Mouse (Mus musculus): Measurements from ENCODE around the gene Gm21969.

The Gm21969 gene

GRCm38 (mm10) chr4:139602357-139603244 is at the start of gene Gm21969:
Gm21969 (plus strand) TSS chr4:139603186.
- DNase-seq (ENCODE audit: low read depth) = no peak

GRCm38 (mm10) chr4:139555235-139555634 is 47.8 kb upstream of the Gm21969 start:
- DNase-seq (ENCODE audit: low read depth) = no peak

GRCm38 (mm10) chr4:139555951-139556350 is 47.0 kb upstream of the Gm21969 start:
- DNase-seq (ENCODE audit: low read depth) = no peak

GRCm38 (mm10) chr4:139568361-139568760 is 34.6 kb upstream of the Gm21969 start:
- DNase-seq (ENCODE audit: low read depth) = no peak

- no peak for DNase-seq (ENCODE audit: low read depth)
These were observed 32.2 kb upstream of the Gm21969 start for GRCm38 (mm10) chr4:139570756-139571155.

- DNase-seq (ENCODE audit: low read depth) = no peak
These were observed 30.0 kb upstream of the Gm21969 start for GRCm38 (mm10) chr4:139572928-139573512.

GRCm38 (mm10) chr4:139574156-139574798 is 28.7 kb upstream of the Gm21969 start:
- DNase-seq (ENCODE audit: low read depth) = peak; percentile 98

- no peak for DNase-seq (ENCODE audit: low read depth)
These were observed 27.9 kb upstream of the Gm21969 start for GRCm38 (mm10) chr4:139574799-139575672.

GRCm38 (mm10) chr4:139575673-139576003 is 27.3 kb upstream of the Gm21969 start:
- DNase-seq (ENCODE audit: low read depth) = no peak

GRCm38 (mm10) chr4:139576251-139576880 is 26.6 kb upstream of the Gm21969 start:
- no peak for DNase-seq (ENCODE audit: low read depth)

- DNase-seq (ENCODE audit: low read depth) = no peak
These were observed 26.0 kb upstream of the Gm21969 start for GRCm38 (mm10) chr4:139577006-139577405.

- DNase-seq (ENCODE audit: low read depth) = no peak
These were observed 24.6 kb upstream of the Gm21969 start for GRCm38 (mm10) chr4:139578389-139578788.

- no peak for DNase-seq (ENCODE audit: low read depth)
These were observed 24.0 kb upstream of the Gm21969 start for GRCm38 (mm10) chr4:139579003-139579402.

GRCm38 (mm10) chr4:139579466-139579865 is 23.5 kb upstream of the Gm21969 start:
- DNase-seq (ENCODE audit: low read depth) = no peak

- no peak for DNase-seq (ENCODE audit: low read depth)
These were observed 22.2 kb upstream of the Gm21969 start for GRCm38 (mm10) chr4:139580663-139581336.

GRCm38 (mm10) chr4:139581427-139582051 is 21.4 kb upstream of the Gm21969 start:
- DNase-seq (ENCODE audit: low read depth) = no peak

GRCm38 (mm10) chr4:139582346-139582745 is 20.6 kb upstream of the Gm21969 start:
- no peak for DNase-seq (ENCODE audit: low read depth)

- no peak for DNase-seq (ENCODE audit: low read depth)
These were observed 20.1 kb upstream of the Gm21969 start for GRCm38 (mm10) chr4:139582903-139583302.

- DNase-seq (ENCODE audit: low read depth) = no peak
These were observed 19.2 kb upstream of the Gm21969 start for GRCm38 (mm10) chr4:139583629-139584245.

- no peak for DNase-seq (ENCODE audit: low read depth)
These were observed 18.3 kb upstream of the Gm21969 start for GRCm38 (mm10) chr4:139584704-139585103.

All from c-Kit-positive CD71-positive TER-119-negative erythroid progenitor cells, embryonic 14.5 days (primary cell).